Mouse (Mus musculus): Measurements from ENCODE around the gene Ube2g2. TPM values are rescaled to one million over a fixed set of nuclear protein-coding genes. Genes with fewer than 3 reads are reported as not detected.
A peak's percentile ranks its signal among the peaks of the same experiment; 100 is the strongest.

Gene Ube2g2
- polyA plus RNA-seq, 1 experiment from 2014 or later = 96.0 TPM

DNA sequence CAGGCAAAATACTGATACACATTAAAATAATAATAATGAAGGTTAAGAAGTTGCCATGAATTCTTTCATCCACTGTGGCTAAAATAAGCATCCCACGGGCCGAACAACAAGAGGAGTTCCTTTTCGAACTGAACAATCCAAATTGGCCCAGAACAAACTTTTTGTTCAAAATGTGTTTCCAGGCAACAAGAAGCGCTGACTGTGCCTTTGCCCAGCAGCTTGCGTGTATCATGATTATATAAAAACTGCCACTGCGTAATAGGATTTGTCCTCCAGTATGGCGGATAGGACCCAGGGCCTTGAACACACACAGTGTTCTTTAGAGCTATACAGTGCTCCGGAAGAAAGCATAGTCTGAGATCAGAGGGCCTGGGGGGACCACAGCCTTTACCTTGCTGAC, 13.5 kb upstream of the Ube2g2 start:
- Histone ChIP-seq H3K4me1 (peaks cover 29% of the 10 kb centered on the region), H3K27me3 (no peaks in the 10 kb centered on the region), H3K9me3 (no peaks in the 10 kb centered on the region; the same call in 1 of the 2 replicates), H3K9ac (no peak overlapping the region), H3K27ac (no peak overlapping the region), H3K4me2 (replicated peaks) (no peak overlapping the region), H3K4me3 (no peak overlapping the region), H3K36me3 (peaks cover 57% of the 10 kb centered on the region)
- WGBS = 92% methylated on average over 8 of the region's 8 CpGs
- no peak for ATAC-seq (ENCODE audit: low FRiP score, low read depth)

DNA sequence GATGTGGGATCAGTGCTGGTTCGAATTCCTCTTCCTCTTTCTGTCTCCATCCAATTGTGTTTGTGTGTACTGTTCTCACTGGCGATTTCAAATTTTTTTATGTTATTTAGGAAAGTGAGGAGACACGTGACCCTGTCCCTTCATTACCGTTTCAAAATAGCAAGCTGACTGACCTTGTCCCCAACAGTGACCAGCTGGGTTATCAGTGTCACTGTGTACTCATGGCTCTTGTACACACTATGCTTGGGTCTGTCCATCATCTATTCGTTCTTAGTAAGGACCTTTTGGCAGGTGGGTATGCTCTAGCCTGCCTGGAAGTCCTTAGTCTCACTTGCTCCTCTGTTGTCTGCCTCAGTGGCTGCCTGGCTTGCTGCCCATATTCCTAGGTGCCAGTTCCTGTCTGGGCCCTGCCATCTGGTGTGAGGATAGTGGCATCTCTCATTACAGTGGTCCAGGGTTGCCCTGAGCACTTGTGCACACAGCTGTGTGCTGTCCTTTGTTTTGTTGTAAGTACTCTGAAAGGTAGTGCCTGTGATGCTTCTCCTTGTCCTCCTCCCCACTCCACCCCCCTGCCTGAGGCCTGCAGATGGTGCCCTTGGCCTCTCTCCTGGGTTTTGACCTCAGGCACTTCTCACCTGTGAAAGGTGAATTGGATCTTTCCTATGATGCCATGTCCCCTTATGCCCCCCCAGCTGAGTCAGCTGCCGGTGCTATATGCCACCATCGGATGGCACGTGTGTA, 11.7 kb upstream of the Ube2g2 start:
- H3K4me3 ChIP-seq = no peak overlapping the region
- peaks cover 75% of the 10 kb centered on the region for H3K36me3 ChIP-seq
- 92% methylated on average over 8 of the region's 8 CpGs for WGBS
- H3K9ac ChIP-seq = no peak overlapping the region
- no peak overlapping the region for H3K4me2 ChIP-seq (replicated peaks)
- H3K27ac ChIP-seq = no peak overlapping the region
- H3K4me1 ChIP-seq = peaks cover 25% of the 10 kb centered on the region
- no peak for ATAC-seq (ENCODE audit: low FRiP score, low read depth)
- no peaks in the 10 kb centered on the region for H3K27me3 ChIP-seq
- H3K9me3 ChIP-seq = no peaks in the 10 kb centered on the region

DNA sequence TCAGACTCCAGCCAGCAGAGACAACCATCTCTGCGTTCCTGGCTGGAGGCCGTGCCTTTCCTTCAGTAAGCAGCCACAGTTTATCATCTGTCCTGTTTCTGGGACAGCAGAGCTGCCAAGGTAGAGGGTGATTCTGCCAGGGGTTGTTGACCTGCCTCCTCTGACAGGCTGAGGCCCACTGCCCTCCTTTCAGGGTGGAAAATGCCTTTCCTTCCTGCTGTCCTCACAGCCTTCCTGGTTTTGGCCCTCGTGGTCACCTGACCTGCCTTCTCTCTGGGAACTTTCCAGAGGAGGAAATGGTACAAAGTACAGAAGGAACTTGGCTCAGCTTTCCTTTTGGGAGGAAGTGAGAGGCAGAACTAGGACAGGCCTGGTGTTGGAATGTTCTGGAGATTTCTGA, 8.7 kb upstream of the Ube2g2 start:
- Histone ChIP-seq H3K4me2 (replicated peaks) (no peak overlapping the region), H3K9ac (no peak overlapping the region), H3K4me1 (peaks cover 4% of the 10 kb centered on the region; the same call in 1 of the 2 replicates), H3K36me3 (peaks cover 93% of the 10 kb centered on the region), H3K9me3 (no peaks in the 10 kb centered on the region), H3K27ac (no peak overlapping the region), H3K27me3 (no peaks in the 10 kb centered on the region), H3K4me3 (no peak overlapping the region)
- 93% methylated on average over 3 of the region's 3 CpGs for WGBS
- ATAC-seq (ENCODE audit: low FRiP score, low read depth) = no peak

DNA sequence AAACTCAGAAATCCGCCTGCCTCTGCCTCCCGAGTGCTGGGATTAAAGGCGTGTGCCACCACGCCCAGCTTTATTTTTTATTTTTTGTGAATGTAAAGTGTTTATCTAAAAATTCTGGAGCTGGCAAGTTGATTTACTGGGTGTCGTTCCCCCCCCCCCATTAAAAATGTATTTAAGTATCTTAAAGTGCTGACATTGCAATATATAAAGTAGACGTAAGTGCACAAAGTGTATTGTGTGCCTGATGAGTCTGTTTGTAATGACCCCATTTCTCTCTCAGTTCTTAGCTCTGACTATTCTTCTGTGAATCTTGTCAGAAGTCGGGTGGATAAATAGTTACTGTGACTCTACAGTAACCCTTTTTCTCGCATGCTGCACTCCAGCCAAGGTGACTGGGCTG, 6.4 kb upstream of the Ube2g2 start:
- 92% methylated on average over 8 of the region's 8 CpGs for WGBS
- no peak for ATAC-seq (ENCODE audit: low FRiP score, low read depth)
- Histone ChIP-seq H3K4me1 (no peaks in the 10 kb centered on the region), H3K4me3 (no peak overlapping the region), H3K27me3 (no peaks in the 10 kb centered on the region), H3K4me2 (replicated peaks) (no peak overlapping the region), H3K9me3 (no peaks in the 10 kb centered on the region), H3K36me3 (peaks cover 90% of the 10 kb centered on the region), H3K27ac (no peak overlapping the region), H3K9ac (no peak overlapping the region)

DNA sequence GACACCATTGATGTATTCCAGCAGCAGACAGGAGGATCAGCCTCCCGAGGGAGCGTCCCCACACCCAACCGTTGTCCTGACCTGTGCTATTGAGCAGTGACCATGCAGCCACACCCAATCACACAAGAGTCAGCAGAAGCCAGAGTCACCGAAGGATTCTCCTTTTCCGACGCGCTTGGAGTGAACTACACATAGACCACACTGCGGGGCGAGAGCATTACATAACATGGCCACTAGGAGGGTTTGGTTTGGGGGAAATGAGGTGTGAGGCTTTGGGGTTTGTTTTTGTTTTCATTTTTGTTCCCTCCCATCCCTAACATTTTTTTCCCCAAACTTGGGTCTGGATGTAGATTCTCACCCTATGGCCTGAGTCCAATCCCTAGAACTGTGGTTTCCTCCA, 5.9 kb upstream of the Ube2g2 start:
- WGBS = 97% methylated on average over 9 of the region's 9 CpGs
- Histone ChIP-seq H3K27ac (no peak overlapping the region), H3K4me3 (no peak overlapping the region), H3K36me3 (peaks cover 85% of the 10 kb centered on the region), H3K4me1 (no peaks in the 10 kb centered on the region), H3K9me3 (no peaks in the 10 kb centered on the region), H3K4me2 (replicated peaks) (no peak overlapping the region), H3K27me3 (no peaks in the 10 kb centered on the region), H3K9ac (no peak overlapping the region)
- ATAC-seq (ENCODE audit: low FRiP score, low read depth) = no peak

DNA sequence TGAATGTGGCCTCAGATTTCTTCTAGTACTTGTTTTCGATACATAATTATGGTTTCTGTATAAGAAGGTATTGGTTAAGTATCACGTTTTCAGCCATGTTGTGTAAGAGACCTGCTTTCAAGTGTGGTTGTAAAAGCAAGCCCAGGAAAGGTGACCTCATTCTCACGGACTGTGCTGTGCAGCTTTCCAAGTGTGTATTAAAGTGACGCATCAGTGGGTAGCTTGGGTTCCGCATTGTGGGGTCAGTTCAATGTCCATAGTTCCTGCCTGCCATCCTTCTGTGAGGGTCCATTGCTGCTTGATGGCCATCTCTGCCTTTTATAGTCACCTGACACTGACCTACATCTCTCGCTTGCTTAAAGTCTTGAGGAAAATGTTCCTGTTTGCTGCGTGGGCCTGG, 5.1 kb upstream of the Ube2g2 start:
- Histone ChIP-seq H3K4me2 (replicated peaks) (no peak overlapping the region), H3K27me3 (no peaks in the 10 kb centered on the region), H3K9ac (no peak overlapping the region), H3K4me3 (no peak overlapping the region), H3K36me3 (peaks cover 77% of the 10 kb centered on the region), H3K9me3 (no peaks in the 10 kb centered on the region), H3K27ac (no peak overlapping the region), H3K4me1 (no peaks in the 10 kb centered on the region)
- WGBS = 96% methylated on average over 7 of the region's 7 CpGs
- ATAC-seq (ENCODE audit: low FRiP score, low read depth) = no peak

DNA sequence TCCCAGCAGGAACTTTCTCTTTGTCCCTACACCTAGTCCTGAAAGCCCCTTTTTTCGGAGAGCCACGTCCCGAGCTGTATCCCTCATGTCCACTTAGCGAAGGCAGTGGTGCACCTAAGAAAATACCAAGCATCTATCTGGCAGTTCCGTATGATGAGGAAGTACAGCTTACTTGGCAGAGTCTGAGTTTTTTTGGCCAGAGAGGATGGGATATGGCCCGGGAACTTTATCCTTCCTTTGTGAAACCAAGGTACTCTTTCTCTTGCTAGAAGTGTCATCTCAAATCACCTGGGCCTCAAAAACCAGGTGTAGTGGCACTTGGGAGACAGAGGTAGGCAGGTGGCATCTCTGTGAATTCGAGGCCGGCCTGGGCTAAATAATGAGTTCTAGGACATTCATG, 529 bp upstream of the Ube2g2 start:
- Histone ChIP-seq H3K27me3 (no peaks in the 10 kb centered on the region), H3K9ac (peak overlapping the region; percentile 98), H3K4me2 (replicated peaks) (peak overlapping the region; percentile 78), H3K36me3 (peaks cover 39% of the 10 kb centered on the region), H3K9me3 (no peaks in the 10 kb centered on the region), H3K4me3 (peak overlapping the region; percentile 99), H3K4me1 (peaks cover 23% of the 10 kb centered on the region), H3K27ac (peak overlapping the region; percentile 89)
- ATAC-seq (ENCODE audit: low FRiP score, low read depth) = no peak
- 80% methylated on average over 8 of the region's 8 CpGs for WGBS

DNA sequence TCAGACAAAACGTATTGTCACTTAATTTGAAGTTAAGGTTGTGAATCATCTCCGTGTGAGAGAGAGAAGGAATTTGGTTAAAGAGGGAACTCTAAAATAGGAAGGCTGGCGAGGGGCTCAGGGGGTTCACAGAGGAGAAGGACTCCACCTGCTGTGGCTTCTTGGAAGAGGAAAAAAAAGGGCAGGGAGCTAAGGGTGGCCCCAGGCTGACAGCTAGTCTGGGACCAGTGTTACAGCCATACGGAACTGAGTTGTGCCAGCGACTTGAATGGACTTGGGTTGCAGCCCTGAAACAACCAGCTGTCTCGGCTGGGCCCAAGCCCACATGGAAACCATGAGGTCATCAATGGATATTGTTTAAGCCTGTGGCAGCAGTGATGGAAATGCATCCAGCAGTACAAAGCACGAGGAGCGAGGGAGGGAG, 1.0 kb downstream of the Ube2g2 start:
- H3K27me3 ChIP-seq = no peaks in the 10 kb centered on the region
- H3K4me3 ChIP-seq = peak overlapping the region; percentile 99
- WGBS = 10% methylated on average over 8 of the region's 8 CpGs
- peaks cover 23% of the 10 kb centered on the region for H3K36me3 ChIP-seq
- H3K27ac ChIP-seq = peak overlapping the region; percentile 80; the same call in 1 of the 2 replicates
- H3K4me1 ChIP-seq = peaks cover 23% of the 10 kb centered on the region
- peak overlapping the region; percentile 78 for H3K4me2 ChIP-seq (replicated peaks)
- H3K9ac ChIP-seq = peak overlapping the region; percentile 98
- no peaks in the 10 kb centered on the region for H3K9me3 ChIP-seq
- ATAC-seq (ENCODE audit: low FRiP score, low read depth) = peak; percentile 18; the same call in 1 of the 2 replicates

DNA sequence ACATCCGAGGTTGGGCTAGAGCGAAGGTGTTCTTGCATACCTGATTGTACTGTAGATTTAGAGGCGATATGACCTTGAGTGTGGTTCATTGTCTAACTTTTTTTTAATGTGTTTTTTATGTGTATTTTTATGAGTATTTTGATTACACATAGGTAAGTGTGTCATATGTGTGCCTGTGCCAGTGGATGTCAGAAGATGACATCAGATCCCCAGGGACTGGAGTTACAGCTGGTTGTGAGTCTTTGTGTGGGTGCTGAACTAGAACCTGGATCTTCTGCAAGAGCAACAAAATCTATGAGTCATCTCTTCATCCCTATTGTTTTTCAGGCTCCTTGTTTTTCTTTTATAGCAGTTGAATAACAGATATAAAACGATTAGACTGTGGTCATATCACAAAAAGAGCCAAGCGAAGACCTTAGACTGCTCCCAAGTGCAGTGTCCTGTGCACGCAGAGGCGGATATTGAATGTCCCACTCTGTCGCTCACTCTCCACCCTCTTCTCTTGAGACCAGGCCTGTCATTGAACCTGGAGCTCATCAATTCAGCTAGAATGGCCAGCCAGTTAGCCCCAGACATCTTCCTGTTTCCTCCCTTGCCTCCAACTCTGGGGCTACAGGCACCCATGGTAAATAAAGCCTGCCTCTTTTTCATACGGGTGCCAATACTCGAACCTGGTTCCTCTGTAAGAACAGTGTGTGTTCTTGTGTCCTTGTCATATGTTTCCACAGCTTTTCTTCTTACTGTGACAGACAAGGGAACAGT, 1.7 kb downstream of the Ube2g2 start:
- peak overlapping the region; percentile 99 for H3K4me3 ChIP-seq

DNA sequence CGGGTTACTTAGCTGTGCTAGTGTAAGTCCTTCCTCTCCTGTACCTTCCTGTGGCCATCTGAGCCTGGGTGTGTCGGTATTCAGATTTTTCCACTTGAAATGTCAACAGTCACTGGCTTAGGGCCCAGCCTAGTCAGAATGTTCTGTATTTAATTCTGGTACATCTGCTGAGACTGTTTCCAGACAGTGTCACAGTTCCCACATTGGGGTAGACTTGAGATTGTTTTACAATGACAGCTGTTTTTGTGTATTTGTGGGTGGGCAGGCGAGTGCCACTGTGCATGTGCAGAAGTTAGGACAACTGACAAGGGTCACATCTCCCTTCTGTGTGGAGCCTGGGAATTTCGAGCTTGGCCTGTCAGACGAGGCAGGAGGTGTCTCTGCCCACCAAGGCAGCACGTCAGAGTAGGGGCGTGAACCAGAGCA, 2.5 kb downstream of the Ube2g2 start:
- Histone ChIP-seq H3K9me3 (no peaks in the 10 kb centered on the region), H3K27ac (no peak overlapping the region), H3K4me1 (peaks cover 23% of the 10 kb centered on the region), H3K4me2 (replicated peaks) (no peak overlapping the region), H3K27me3 (no peaks in the 10 kb centered on the region), H3K4me3 (no peak overlapping the region), H3K9ac (peak overlapping the region; percentile 27; the same call in 1 of the 2 replicates), H3K36me3 (peaks cover 11% of the 10 kb centered on the region; the same call in 1 of the 2 replicates)
- 75% methylated on average over 7 of the region's 7 CpGs for WGBS
- no peak for ATAC-seq (ENCODE audit: low FRiP score, low read depth)

More for the DNA sequence above, 1.7 kb downstream of the Ube2g2 start:
- WGBS = 88% methylated on average over 10 of the region's 10 CpGs
- no peaks in the 10 kb centered on the region for H3K9me3 ChIP-seq
- 0 out of 2 replicates have a peak overlapping the region, but pooled peaks have one; percentile 80 for H3K27ac ChIP-seq
- peak overlapping the region; percentile 98; the same call in 1 of the 2 replicates for H3K9ac ChIP-seq
- no peak for ATAC-seq (ENCODE audit: low FRiP score, low read depth)
- H3K27me3 ChIP-seq = no peaks in the 10 kb centered on the region
- H3K36me3 ChIP-seq = peaks cover 16% of the 10 kb centered on the region; the same call in 1 of the 2 replicates
- peaks cover 23% of the 10 kb centered on the region for H3K4me1 ChIP-seq
- H3K4me2 ChIP-seq (replicated peaks) = peak overlapping the region; percentile 78

DNA sequence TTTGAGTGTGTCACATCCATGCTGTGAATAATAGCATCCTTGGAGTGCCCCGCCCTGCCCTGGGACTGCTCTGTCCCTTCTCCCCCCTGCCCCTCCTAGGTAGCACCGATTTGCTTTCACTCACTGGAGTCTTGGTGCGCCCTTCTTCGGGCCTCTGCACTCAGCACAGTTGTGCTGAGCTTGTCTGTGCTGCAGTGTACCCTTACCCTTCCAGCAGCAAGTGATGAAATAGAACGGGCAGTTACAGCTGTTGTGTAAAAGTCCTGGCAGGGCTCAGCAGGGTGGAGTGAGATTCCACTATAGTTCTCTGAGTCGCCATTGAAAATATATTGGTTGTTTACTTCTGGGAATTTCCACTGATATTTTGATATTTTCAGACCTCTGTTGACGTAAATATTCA, 4.0 kb downstream of the Ube2g2 start:
- ATAC-seq (ENCODE audit: low FRiP score, low read depth) = no peak
- peaks cover 23% of the 10 kb centered on the region for H3K4me1 ChIP-seq
- no peak overlapping the region for H3K27ac ChIP-seq
- no peaks in the 10 kb centered on the region for H3K27me3 ChIP-seq
- no peak overlapping the region; the same call in 1 of the 2 replicates for H3K9ac ChIP-seq
- WGBS = 81% methylated on average over 7 of the region's 7 CpGs
- no peaks in the 10 kb centered on the region for H3K9me3 ChIP-seq
- H3K4me2 ChIP-seq (replicated peaks) = no peak overlapping the region
- H3K36me3 ChIP-seq = peaks cover 7% of the 10 kb centered on the region
- no peak overlapping the region for H3K4me3 ChIP-seq

DNA sequence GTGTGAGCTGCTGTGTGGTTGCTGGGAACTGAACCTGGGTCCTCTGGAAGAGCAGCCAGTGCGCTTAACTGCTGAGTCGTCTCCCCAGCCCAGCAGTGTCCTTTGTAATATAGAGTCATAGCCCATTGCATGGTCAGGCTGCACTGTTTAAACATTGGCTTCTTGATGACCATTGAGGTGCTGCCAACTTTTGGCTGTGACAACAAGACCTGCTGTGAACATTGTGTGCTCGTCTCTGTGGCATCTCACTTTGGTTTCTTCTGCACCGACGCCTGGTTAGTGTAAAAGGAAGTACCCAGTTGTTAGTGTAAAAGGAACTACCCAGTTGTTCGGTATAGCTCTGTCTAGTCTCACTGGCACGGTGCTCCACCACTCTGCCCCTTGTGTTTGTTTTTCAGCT, 4.5 kb downstream of the Ube2g2 start:
- Histone ChIP-seq H3K4me1 (peaks cover 23% of the 10 kb centered on the region), H3K4me2 (replicated peaks) (no peak overlapping the region), H3K36me3 (peaks cover 13% of the 10 kb centered on the region), H3K27me3 (no peaks in the 10 kb centered on the region), H3K9ac (no peak overlapping the region), H3K4me3 (no peak overlapping the region), H3K9me3 (no peaks in the 10 kb centered on the region), H3K27ac (no peak overlapping the region)
- 84% methylated on average over 7 of the region's 7 CpGs for WGBS
- ATAC-seq (ENCODE audit: low FRiP score, low read depth) = no peak
